Mouse (Mus musculus): ENCODE measurements around the gene Fbxo44. TPM values are rescaled to one million over a fixed set of nuclear protein-coding genes. Genes with fewer than 3 reads are reported as not detected.
A peak's percentile ranks its signal among the peaks of the same experiment; 100 is the strongest.

Fbxo44 gene
- polyA plus RNA-seq, 1 experiment = 10.6 TPM

DNA sequence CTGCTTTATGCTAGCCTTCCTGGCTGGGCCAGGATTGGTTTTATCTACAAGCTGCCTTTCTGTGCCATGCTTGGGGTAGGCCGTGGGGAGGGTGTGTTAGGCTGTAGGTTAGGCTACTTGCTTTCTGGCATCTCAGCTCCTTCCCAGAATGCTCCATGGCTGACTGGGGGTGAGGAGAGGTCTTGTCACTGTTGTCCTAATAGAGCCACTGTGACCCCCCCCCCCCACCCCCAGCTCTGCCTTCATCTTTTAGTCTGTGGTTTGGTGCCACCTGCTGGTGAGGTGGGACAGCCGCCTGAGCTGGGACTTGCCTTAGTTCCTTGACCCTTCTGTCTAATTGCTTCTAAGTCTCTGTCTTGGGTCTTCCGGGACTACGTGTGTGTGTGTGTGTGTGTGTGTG lies 6.7 kb upstream of the Fbxo44 start:
- Histone ChIP-seq H3K27ac (ENCODE audit: insufficient read depth, low read length) (no peak overlapping the region), H3K4me1 (ENCODE audit: control insufficient read depth, insufficient read depth, low read length) (no peaks in the 10 kb centered on the region), H3K4me3 (ENCODE audit: insufficient read depth, low read length) (no peak overlapping the region)
- TF ChIP-seq CTCF (IDR thresholded peaks at IDR 0.05; ENCODE audit: borderline replicate concordance, insufficient read depth, low read length) (peak; percentile 68; the same call in 1 of the 2 replicates), POLR2A (IDR thresholded peaks at IDR 0.05; ENCODE audit: low read depth, low read length) (no peak)

DNA sequence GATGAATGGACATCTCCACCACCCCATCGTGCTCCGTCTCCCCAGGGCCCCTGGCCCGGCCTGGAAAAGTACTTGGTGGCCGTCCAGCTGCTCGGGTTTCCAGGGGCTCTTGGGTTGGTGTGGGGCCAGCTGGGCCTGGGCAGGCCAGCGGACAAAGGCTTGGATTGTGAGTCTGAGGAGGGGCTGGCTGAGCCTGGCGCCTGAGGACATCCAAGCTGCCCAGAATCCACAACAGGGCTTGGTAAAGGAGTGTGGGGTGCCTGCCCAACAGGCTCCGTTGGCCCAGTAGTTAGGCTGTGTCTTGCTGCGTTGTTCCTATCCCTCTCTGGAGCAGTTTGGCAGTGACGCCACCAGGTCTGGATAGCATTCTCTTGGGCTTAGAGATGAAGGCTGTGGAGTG lies 6.1 kb upstream of the Fbxo44 start:
- Histone ChIP-seq H3K4me3 (ENCODE audit: insufficient read depth, low read length) (no peak overlapping the region), H3K4me1 (ENCODE audit: control insufficient read depth, insufficient read depth, low read length) (no peaks in the 10 kb centered on the region), H3K27ac (ENCODE audit: insufficient read depth, low read length) (no peak overlapping the region)
- TF ChIP-seq POLR2A (IDR thresholded peaks at IDR 0.05; ENCODE audit: low read depth, low read length) (no peak), CTCF (IDR thresholded peaks at IDR 0.05; ENCODE audit: borderline replicate concordance, insufficient read depth, low read length) (no peak)

DNA sequence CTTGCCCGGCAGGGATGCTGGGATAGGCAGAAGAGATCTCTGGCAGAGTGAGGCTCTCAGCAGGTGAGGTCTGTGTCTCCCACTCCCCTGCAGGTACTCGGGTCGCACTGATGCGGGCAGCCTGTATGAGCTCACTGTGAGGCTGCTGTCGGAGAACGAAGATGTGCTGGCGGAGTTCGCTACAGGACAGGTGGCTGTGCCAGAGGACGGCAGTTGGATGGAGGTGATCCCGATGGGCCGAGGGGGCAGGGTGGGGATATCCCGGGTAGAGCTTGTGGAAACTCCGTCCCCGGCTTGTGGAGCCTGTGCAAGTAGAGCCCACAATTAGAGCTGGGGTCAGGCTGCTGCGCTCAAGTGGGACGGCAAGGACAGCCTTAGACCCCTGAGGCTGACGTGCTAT lies 5.3 kb upstream of the Fbxo44 start:
- H3K27ac ChIP-seq (ENCODE audit: insufficient read depth, low read length) = no peak overlapping the region
- H3K4me3 ChIP-seq (ENCODE audit: insufficient read depth, low read length) = no peak overlapping the region

DNA sequence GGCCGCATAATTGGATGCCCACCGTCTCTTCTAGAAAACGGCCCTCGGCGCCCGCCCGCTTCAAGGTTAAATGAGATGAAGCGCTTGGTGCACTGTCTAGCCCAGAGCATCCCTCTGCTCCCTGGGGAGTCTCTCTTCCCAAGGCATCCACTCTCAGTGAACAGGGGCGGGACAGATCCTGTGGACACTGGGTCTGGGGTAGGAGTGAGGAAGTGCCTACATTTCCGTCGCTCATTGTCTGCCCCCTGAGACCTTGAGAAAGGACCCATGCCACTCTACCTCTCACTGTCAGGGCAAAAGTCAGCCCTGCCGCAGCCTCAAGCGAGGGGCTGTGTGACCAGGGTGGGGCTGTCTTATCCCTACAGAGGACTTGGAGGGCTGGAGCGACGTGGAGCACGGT lies 4.2 kb upstream of the Fbxo44 start:
- H3K4me1 ChIP-seq (ENCODE audit: control insufficient read depth, insufficient read depth, low read length) = no peaks in the 10 kb centered on the region
- H3K27ac ChIP-seq (ENCODE audit: insufficient read depth, low read length) = no peak overlapping the region
- no peak for TF ChIP-seq CTCF (IDR thresholded peaks at IDR 0.05; ENCODE audit: borderline replicate concordance, insufficient read depth, low read length)
- TF ChIP-seq POLR2A (IDR thresholded peaks at IDR 0.05; ENCODE audit: low read depth, low read length) = no peak
- no peak overlapping the region for H3K4me3 ChIP-seq (ENCODE audit: insufficient read depth, low read length)

More for the DNA sequence above, 5.3 kb upstream of the Fbxo44 start:
- no peaks in the 10 kb centered on the region for H3K4me1 ChIP-seq (ENCODE audit: control insufficient read depth, insufficient read depth, low read length)
- TF ChIP-seq POLR2A (IDR thresholded peaks at IDR 0.05; ENCODE audit: low read depth, low read length) = no peak
- TF ChIP-seq CTCF (IDR thresholded peaks at IDR 0.05; ENCODE audit: borderline replicate concordance, insufficient read depth, low read length) = no peak

DNA sequence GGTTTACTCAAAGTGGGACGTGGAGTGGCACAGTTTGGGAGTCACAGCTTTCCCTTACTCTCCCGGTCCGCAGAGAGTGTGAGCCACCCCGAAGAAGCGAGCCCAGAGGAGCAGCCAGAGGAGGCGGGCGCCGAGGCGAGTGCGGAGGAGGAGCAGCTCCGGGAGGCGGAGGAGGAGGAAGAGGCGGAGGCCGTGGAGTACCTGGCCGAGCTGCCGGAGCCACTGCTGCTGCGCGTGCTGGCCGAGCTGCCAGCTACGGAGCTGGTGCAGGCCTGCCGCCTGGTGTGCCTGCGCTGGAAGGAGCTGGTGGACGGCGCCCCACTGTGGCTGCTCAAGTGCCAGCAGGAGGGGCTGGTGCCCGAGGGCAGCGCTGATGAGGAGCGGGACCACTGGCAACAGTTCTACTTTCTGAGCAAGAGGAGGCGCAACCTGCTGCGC lies 3.7 kb upstream of the Fbxo44 start:
- H3K4me1 ChIP-seq (ENCODE audit: control insufficient read depth, insufficient read depth, low read length) = no peaks in the 10 kb centered on the region
- TF ChIP-seq CTCF (IDR thresholded peaks at IDR 0.05; ENCODE audit: borderline replicate concordance, insufficient read depth, low read length) (peak; percentile 76), POLR2A (IDR thresholded peaks at IDR 0.05; ENCODE audit: low read depth, low read length) (no peak)
- H3K27ac ChIP-seq (ENCODE audit: insufficient read depth, low read length) = no peak overlapping the region
- 0 out of 2 replicates have a peak overlapping the region, but pooled peaks have one; percentile 4 for H3K4me3 ChIP-seq (ENCODE audit: insufficient read depth, low read length)

DNA sequence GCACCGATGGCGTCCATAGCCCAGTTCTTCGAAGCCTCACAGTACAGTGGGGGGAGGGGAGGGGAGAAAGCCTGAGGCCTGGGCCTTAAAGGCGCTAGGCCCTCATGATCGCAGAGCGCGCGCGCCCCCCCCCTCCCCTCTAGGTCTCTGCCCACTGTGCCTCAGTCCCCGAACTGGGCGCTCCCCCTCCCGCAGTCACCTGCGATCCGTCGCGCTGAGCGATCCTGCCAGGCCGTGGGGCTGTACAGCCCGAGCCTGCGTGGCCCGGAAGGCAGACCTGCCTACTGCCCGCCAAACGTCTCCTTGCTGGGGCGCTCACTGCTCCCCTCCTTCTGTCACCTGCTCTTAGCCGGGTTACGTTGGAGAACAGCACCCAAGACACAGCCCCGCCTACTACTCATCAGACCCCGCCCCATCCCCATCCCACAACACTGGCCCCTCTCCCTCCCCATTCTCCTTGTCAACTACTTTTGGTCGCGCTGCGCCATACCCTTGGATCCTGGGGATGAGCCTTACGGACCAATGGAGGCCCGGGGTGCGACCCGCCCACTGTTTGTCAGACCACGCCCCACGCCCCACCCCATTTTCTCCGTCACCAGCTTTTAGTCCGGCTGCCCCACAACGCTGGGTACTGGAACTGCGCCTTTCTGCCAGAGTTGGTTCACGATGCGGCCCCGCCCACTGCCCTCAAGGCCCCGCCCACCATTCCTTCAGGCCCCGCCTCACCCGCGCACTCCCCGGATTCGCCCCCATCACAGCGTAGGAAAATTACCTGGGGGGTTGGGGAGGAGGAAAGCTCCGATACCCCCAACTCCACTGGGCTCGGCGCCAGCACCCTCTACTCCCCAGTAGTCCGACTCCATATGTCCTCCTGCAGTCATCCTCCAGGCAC lies 492 bp downstream of the Fbxo44 start:
- H3K4me3 ChIP-seq (ENCODE audit: insufficient read depth, low read length) = peak overlapping the region; percentile 61
- TF ChIP-seq CTCF (IDR thresholded peaks at IDR 0.05; ENCODE audit: borderline replicate concordance, insufficient read depth, low read length) (no peak), POLR2A (IDR thresholded peaks at IDR 0.05; ENCODE audit: low read depth, low read length) (no peak)
- no peak overlapping the region for H3K27ac ChIP-seq (ENCODE audit: insufficient read depth, low read length)
- H3K4me1 ChIP-seq (ENCODE audit: control insufficient read depth, insufficient read depth, low read length) = no peaks in the 10 kb centered on the region

DNA sequence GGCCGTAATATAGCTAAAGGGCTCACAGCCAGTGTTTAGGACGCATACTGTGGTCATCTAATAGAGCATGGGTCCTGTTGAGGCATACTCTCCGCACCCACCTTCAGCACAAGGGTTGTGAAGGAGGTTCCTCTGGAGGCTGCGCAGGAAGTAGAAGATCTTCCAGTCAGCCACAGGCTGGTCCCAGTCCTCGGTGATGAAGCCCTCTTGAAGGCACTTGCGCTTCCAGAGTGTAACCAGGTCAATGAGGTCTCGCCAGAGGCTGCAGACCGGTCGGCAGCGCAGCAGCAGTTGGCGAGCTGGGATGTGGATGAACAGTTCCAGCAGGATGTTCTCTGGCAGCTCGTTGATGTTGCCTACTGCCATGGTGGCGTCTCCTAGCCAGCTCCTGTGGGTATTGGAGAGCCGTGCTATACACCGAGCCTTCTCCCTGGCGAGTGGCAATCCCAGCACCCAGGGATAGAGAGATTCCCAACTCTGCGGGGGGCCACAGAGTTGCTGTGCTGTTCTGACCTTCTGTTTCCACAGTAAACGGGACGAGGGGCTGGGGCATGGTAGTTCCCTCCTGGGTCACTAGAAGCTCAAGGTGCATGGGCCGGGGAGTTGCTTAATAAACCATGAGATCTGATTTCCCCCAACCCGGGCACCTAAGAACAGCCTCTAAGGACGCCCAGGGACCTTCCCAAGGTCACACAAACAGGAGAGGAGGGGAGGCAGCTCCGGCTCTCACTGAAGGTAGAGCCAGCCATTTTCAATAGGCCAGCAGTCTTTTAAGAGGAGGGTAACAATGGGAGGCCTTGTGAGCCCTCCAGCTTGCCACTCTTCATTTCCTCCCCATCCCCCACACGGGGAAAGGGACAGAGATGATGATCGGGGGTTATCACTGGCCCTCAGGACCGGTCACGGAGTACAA lies 1.6 kb downstream of the Fbxo44 start:
- Histone ChIP-seq H3K4me3 (ENCODE audit: insufficient read depth, low read length) (peak overlapping the region; percentile 36), H3K4me1 (ENCODE audit: control insufficient read depth, insufficient read depth, low read length) (no peaks in the 10 kb centered on the region), H3K27ac (ENCODE audit: insufficient read depth, low read length) (no peak overlapping the region)
- TF ChIP-seq CTCF (IDR thresholded peaks at IDR 0.05; ENCODE audit: borderline replicate concordance, insufficient read depth, low read length) (no peak), POLR2A (IDR thresholded peaks at IDR 0.05; ENCODE audit: low read depth, low read length) (no peak)

DNA sequence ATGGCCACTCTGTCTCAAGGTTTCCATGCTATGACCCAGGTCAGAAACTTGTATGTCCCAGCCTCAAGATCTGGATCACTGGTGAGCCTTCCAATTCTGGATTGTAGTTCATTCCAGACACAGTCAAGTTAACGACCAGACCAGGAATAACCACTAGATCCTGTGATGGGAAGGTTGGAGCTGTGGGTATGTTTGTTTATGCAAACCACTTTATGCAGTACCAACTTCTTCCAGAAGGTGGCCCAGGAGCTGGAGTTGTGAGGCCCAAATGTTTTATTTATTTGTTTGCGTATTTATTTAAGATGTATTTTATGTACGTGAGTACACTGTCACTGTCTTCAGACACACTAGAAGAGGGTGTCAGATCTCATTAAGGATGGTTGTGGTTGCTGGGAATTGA lies 5.3 kb downstream of the Fbxo44 start:
- H3K4me1 ChIP-seq (ENCODE audit: control insufficient read depth, insufficient read depth, low read length) = no peaks in the 10 kb centered on the region
- TF ChIP-seq CTCF (IDR thresholded peaks at IDR 0.05; ENCODE audit: borderline replicate concordance, insufficient read depth, low read length) = no peak
- no peak for TF ChIP-seq POLR2A (IDR thresholded peaks at IDR 0.05; ENCODE audit: low read depth, low read length)
- no peak overlapping the region for H3K4me3 ChIP-seq (ENCODE audit: insufficient read depth, low read length)
- H3K27ac ChIP-seq (ENCODE audit: insufficient read depth, low read length) = no peak overlapping the region

DNA sequence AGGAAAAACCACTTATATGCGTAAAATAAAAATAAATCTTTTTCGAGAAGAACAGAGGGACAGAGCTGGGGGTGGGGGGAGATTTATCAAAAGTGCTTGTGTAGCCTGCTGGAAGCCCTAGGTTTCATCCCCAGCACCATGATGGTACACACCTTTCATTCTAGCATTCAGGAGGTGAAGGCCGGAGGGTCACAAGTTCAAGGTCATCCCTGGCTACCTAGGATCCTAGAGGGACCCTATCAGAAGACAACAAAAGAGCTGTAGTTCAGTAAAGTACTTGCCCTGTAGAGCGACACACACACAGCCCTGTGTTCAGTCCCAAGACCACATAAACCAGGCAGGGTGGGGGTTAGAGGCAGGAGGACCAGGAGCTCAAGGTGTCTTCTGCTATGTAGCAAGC lies 6.3 kb downstream of the Fbxo44 start:
- no peak overlapping the region for H3K4me3 ChIP-seq (ENCODE audit: insufficient read depth, low read length)
- TF ChIP-seq POLR2A (IDR thresholded peaks at IDR 0.05; ENCODE audit: low read depth, low read length) = no peak
- TF ChIP-seq CTCF (IDR thresholded peaks at IDR 0.05; ENCODE audit: borderline replicate concordance, insufficient read depth, low read length) = no peak

More for the DNA sequence above, 6.3 kb downstream of the Fbxo44 start:
- peaks cover 3% of the 10 kb centered on the region; the same call in 1 of the 2 replicates for H3K4me1 ChIP-seq (ENCODE audit: control insufficient read depth, insufficient read depth, low read length)
- H3K27ac ChIP-seq (ENCODE audit: insufficient read depth, low read length) = no peak overlapping the region

Data from embryonic fibroblast, embryonic 13.5 days (primary cell).